ENCODE assay signal across 25 mouse cellular contexts in genomic region chr14:10405346-10405745, GRCm38 (mm10).
DNase-seq lines count a peak whose midpoint lies in the region; TF ChIP-seq lines count a peak whose summit lies in the region.
"Had no signal": no experiment of that assay in that cellular context is flagged by ENCODE, and none has a peak within 500 bp of the region (broad histone marks: within the 10 kb centered on the region; RNA-seq: fewer than 3 reads in every experiment).

No protein-coding gene starts in this region.

- TF ChIP-seq POLR2A in cerebellum, adult 2 months (IDR thresholded peaks at IDR 0.05; ENCODE audit: borderline replicate concordance, insufficient read depth, low read length), result no peak

- no peak overlapping the region for H3K27ac ChIP-seq in cerebellum, adult 2 months (ENCODE audit: insufficient read depth, low read length)
- H3K27ac ChIP-seq: forebrain, embryonic 12.5 days; heart, adult 2 months; left cerebral cortex, adult 2 months; liver, embryonic 12.5 days; midbrain, embryonic 12.5 days had no signal

- WGBS in cerebellum, adult 2 months, result 17% methylated on average over 1 of the region's 1 CpGs

- H3K4me3 ChIP-seq in cerebellum, adult 2 months (replicated peaks; ENCODE audit: insufficient read depth, low read depth, low read length), result no peak overlapping the region
- H3K4me3 ChIP-seq: forebrain, embryonic 12.5 days; heart, adult 2 months; heart, embryonic 12.5 days; left cerebral cortex, adult 2 months; liver, embryonic 12.5 days; megakaryocyte, embryonic 14.5 days; midbrain, embryonic 12.5 days had no signal

- H3K4me1 ChIP-seq in cerebellum, adult 2 months (ENCODE audit: control insufficient read depth, insufficient read depth, low read length), result peaks cover 4% of the 10 kb centered on the region; the same call in 1 of the 2 replicates
- H3K4me1 ChIP-seq: forebrain, embryonic 12.5 days; heart, embryonic 12.5 days; liver, embryonic 12.5 days; megakaryocyte, embryonic 14.5 days; midbrain, embryonic 12.5 days had no signal

- DNase-seq in adrenal gland, postnatal 25 days, result peak; percentile 1
- no peak for DNase-seq in adrenal gland, postnatal 14 days
- DNase-seq in brain, adult 2 months (ENCODE audit: low read depth, low spot score), result peak; percentile 84
- DNase-seq in cerebellum, adult 2 months, result peak; percentile 76 to 90
- peak; percentile 73 to 90 for DNase-seq in cerebellum, postnatal 14 days
- no peak for DNase-seq in layer of hippocampus, postnatal 14 days (ENCODE audit: low spot score in 2 of 2)
- no peak for DNase-seq in kidney, adult 8-10 months
- DNase-seq in frontal cortex, postnatal 36 days (ENCODE audit: low spot score in 2 of 2), result no peak
- DNase-seq: adrenal gland, adult 2 months; forebrain, postnatal 0 days; gastrocnemius, postnatal 25 days; heart, adult 2 months; kidney, adult 9 months; kidney, postnatal 10 days; liver, postnatal 0 days; lung, postnatal 4 days; thymus, adult 2 months; thymus, postnatal 36 days had no signal

- H3K27me3 ChIP-seq in cerebellum, adult 2 months (ENCODE audit: control insufficient read depth, insufficient read depth, low read length), result no peaks in the 10 kb centered on the region
- H3K27me3 ChIP-seq: CH12.LX; forebrain, embryonic 12.5 days; heart, embryonic 12.5 days; liver, embryonic 12.5 days; megakaryocyte, embryonic 14.5 days; midbrain, embryonic 12.5 days had no signal

- no peak for TF ChIP-seq CTCF in cerebellum, adult 2 months (IDR thresholded peaks at IDR 0.05; ENCODE audit: borderline replicate concordance, insufficient read depth, low read depth, low read length)

Comparison
In these comparisons a context has a peak if more than half of its experiments do, and no peak if none do; other contexts are left out.
1. DNase-seq: peak in adrenal gland, postnatal 25 days (single experiment), brain, adult 2 months (single experiment), cerebellum, adult 2 months (2 of 2) and cerebellum, postnatal 14 days (2 of 2); none in adrenal gland, postnatal 14 days (single experiment), layer of hippocampus, postnatal 14 days (0 of 2), kidney, adult 8-10 months (0 of 2) and frontal cortex, postnatal 36 days (0 of 2).